Mouse (Mus musculus) MEL (cell line): ENCODE data around the gene Olfr541. TPM values are rescaled to one million over a fixed set of nuclear protein-coding genes. Genes with fewer than 3 reads are reported as not detected.

Experiments
- DNase-seq: peaks from one replicate; pipeline ENCODE4 v3.0.0; 2011; ENCODE audit warnings: low read depth, low spot score
- H3K27ac ChIP-seq: 2 replicates; pipeline ENCODE4 v1.5.1; 2012; ENCODE audit warnings: low read depth, mild to moderate bottlenecking, control low read depth, low read length, moderate library complexity; ENCODE audit not compliant: control insufficient read depth
- H3K27me3 ChIP-seq, 2 experiments: fragments of 150-350 bp in 1 of 2; sonication (generic) in 1 of 2; 2 replicates each; pipeline ENCODE4 v1.6.1; 2012; ENCODE audit warnings: low read length in 2 of 2, mild to moderate bottlenecking in 2 of 2, improper control_type of control experiment in 1 of 2, moderate library complexity in 1 of 2; ENCODE audit not compliant: insufficient read depth in 2 of 2, control insufficient read depth in 1 of 2
- H3K36me3 ChIP-seq, 2 experiments: 2 replicates each; pipeline ENCODE4 v1.6.1; 2012 to 2014; ENCODE audit warnings: low read length in 2 of 2, improper control_type of control experiment in 1 of 2, inconsistent platforms in 1 of 2, mild to moderate bottlenecking in 1 of 2; ENCODE audit not compliant: insufficient read depth in 2 of 2, control insufficient read depth in 1 of 2
- H3K4me1 ChIP-seq, 2 experiments: fragments of 150-350 bp in 1 of 2; sonication (generic) in 1 of 2; 2 replicates each; pipeline ENCODE4 v1.6.1; 2012; ENCODE audit warnings: low read length in 2 of 2, improper control_type of control experiment in 1 of 2, mild to moderate bottlenecking in 1 of 2; ENCODE audit not compliant: insufficient read depth in 2 of 2, control insufficient read depth in 1 of 2
- H3K4me3 ChIP-seq, 2 experiments: fragments of 150-350 bp in 1 of 2; sonication (generic) in 1 of 2; 2 replicates each; pipeline ENCODE4 v1.5.1; 2012; ENCODE audit warnings: low read depth in 2 of 2, low read length in 2 of 2, mild to moderate bottlenecking in 2 of 2, moderate library complexity in 2 of 2, control low read depth in 1 of 2, improper control_type of control experiment in 1 of 2; ENCODE audit not compliant: control insufficient read depth in 1 of 2, insufficient read depth in 1 of 2
- H3K79me2 ChIP-seq: 2 replicates; pipeline ENCODE4 v1.6.1; 2012; ENCODE audit warnings: mild to moderate bottlenecking, low read length, moderate library complexity; ENCODE audit not compliant: control insufficient read depth, poor library complexity, insufficient read depth
- H3K9ac ChIP-seq: 2 replicates; pipeline ENCODE4 v1.6.1; 2012; ENCODE audit warnings: low read depth, mild to moderate bottlenecking, control low read depth, low read length, moderate library complexity; ENCODE audit not compliant: control insufficient read depth, poor library complexity, severe bottlenecking
- H3K9me3 ChIP-seq: fragments of 150-350 bp; sonication (generic); replicated peaks from 2 replicates; pipeline ENCODE4 v1.6.1; 2012; ENCODE audit warnings: mild to moderate bottlenecking, low read length, improper control_type of control experiment, moderate library complexity; ENCODE audit not compliant: insufficient read depth
- CHD1 ChIP-seq: IDR thresholded peaks from 2 replicates; pipeline ENCODE4 v1.6.1; 2012; ENCODE audit warnings: low read depth, mild to moderate bottlenecking, inconsistent platforms, low read length, improper control_type of control experiment
- CHD2 ChIP-seq: IDR thresholded peaks from 2 replicates; pipeline ENCODE4 v1.6.1; 2011; ENCODE audit warnings: low read length, improper control_type of control experiment
- CTCF ChIP-seq, 3 experiments: IDR thresholded peaks in 2 of 3; conservative IDR thresholded peaks in 1 of 3; 2 replicates each; pipeline ENCODE4 v1.5.1; 2011 to 2012; ENCODE audit warnings: low read length in 3 of 3, low read depth in 2 of 3, mild to moderate bottlenecking in 2 of 3, improper control_type of control experiment in 1 of 3, inconsistent platforms in 1 of 3, mixed read lengths in 1 of 3, moderate library complexity in 1 of 3; ENCODE audit not compliant: control insufficient read depth in 1 of 3, insufficient read depth in 1 of 3, poor library complexity in 1 of 3, severe bottlenecking in 1 of 3
- ETS1 ChIP-seq: IDR thresholded peaks from 2 replicates; pipeline ENCODE4 v1.6.1; 2012; ENCODE audit warnings: low read depth, mild to moderate bottlenecking, inconsistent platforms, low read length, improper control_type of control experiment, moderate library complexity
- HCFC1 ChIP-seq: IDR thresholded peaks from 2 replicates; pipeline ENCODE4 v1.6.1; 2012; ENCODE audit warnings: low read depth, mild to moderate bottlenecking, inconsistent platforms, low read length, improper control_type of control experiment, moderate library complexity
- JUND ChIP-seq: IDR thresholded peaks from 2 replicates; pipeline ENCODE4 v1.6.1; 2011; ENCODE audit warnings: low read depth, mild to moderate bottlenecking, improper control_type of control experiment, low read length
- KAT2A ChIP-seq: conservative IDR thresholded peaks from 2 replicates; pipeline ENCODE4 v1.6.1; 2012; ENCODE audit warnings: low read depth, low read length, improper control_type of control experiment, inconsistent platforms
- MAX ChIP-seq: IDR thresholded peaks from 2 replicates; pipeline ENCODE4 v1.6.1; 2011; ENCODE audit warnings: low read length, improper control_type of control experiment
- MAZ ChIP-seq: IDR thresholded peaks from 2 replicates; pipeline ENCODE4 v1.6.1; 2012; ENCODE audit warnings: low read depth, mild to moderate bottlenecking, inconsistent platforms, low read length, improper control_type of control experiment
- MEF2A ChIP-seq: IDR thresholded peaks from 2 replicates; pipeline ENCODE4 v1.6.1; 2014; ENCODE audit warnings: low read depth, mild to moderate bottlenecking, inconsistent platforms, low read length, improper control_type of control experiment; ENCODE audit not compliant: poor library complexity, insufficient replicate concordance, severe bottlenecking; ENCODE audit errors: extremely low read depth
- NELFE ChIP-seq: IDR thresholded peaks from 2 replicates; pipeline ENCODE4 v1.6.1; 2011; ENCODE audit warnings: low read depth, low read length, improper control_type of control experiment
- POLR2AphosphoS5 ChIP-seq: IDR thresholded peaks from 2 replicates; pipeline ENCODE4 v1.6.1; 2012; ENCODE audit warnings: low read depth, borderline replicate concordance, mild to moderate bottlenecking, inconsistent platforms, low read length, moderate library complexity, mixed read lengths
- RAD21 ChIP-seq: IDR thresholded peaks from 2 replicates; pipeline ENCODE4 v1.6.1; 2011; ENCODE audit warnings: mild to moderate bottlenecking, low read depth, low read length, improper control_type of control experiment
- RCOR1 ChIP-seq: IDR thresholded peaks from 2 replicates; pipeline ENCODE4 v1.6.1; 2012; ENCODE audit warnings: low read depth, mild to moderate bottlenecking, inconsistent platforms, low read length, improper control_type of control experiment
- SIN3A ChIP-seq: IDR thresholded peaks from 2 replicates; pipeline ENCODE4 v1.6.1; 2012; ENCODE audit warnings: low read length, improper control_type of control experiment, inconsistent platforms
- TAL1 ChIP-seq: IDR thresholded peaks from 2 replicates; pipeline ENCODE4 v1.6.1; 2012; ENCODE audit warnings: mild to moderate bottlenecking, inconsistent platforms, low read length, moderate library complexity, mixed read lengths
- TBP ChIP-seq: IDR thresholded peaks from 2 replicates; pipeline ENCODE4 v1.8.0; 2011; ENCODE audit warnings: low read depth, low read length, improper control_type of control experiment
- UBTF ChIP-seq: IDR thresholded peaks from 2 replicates; pipeline ENCODE4 v1.6.1; 2012; ENCODE audit warnings: low read depth, mild to moderate bottlenecking, inconsistent platforms, low read length, improper control_type of control experiment, moderate library complexity, borderline replicate concordance; ENCODE audit not compliant: insufficient read depth
- USF1 ChIP-seq: IDR thresholded peaks from 2 replicates; pipeline ENCODE4 v1.6.1; 2014; ENCODE audit warnings: low read depth, mild to moderate bottlenecking, inconsistent platforms, low read length, improper control_type of control experiment, moderate library complexity
- USF2 ChIP-seq, 2 experiments: IDR thresholded peaks; 2 replicates each; pipeline ENCODE4 v1.6.1; 2011 to 2012; ENCODE audit warnings: improper control_type of control experiment in 2 of 2, low read length in 2 of 2, borderline replicate concordance in 1 of 2, inconsistent platforms in 1 of 2, low read depth in 1 of 2, mild to moderate bottlenecking in 1 of 2; ENCODE audit not compliant: insufficient read depth in 1 of 2
- ZC3H11A ChIP-seq: IDR thresholded peaks from 2 replicates; pipeline ENCODE4 v1.6.1; 2012; ENCODE audit warnings: low read depth, mild to moderate bottlenecking, inconsistent platforms, low read length, improper control_type of control experiment
- ZKSCAN1 ChIP-seq: IDR thresholded peaks from 2 replicates; pipeline ENCODE4 v1.6.1; 2012; ENCODE audit warnings: low read depth, mild to moderate bottlenecking, inconsistent platforms, low read length, improper control_type of control experiment, moderate library complexity
- ZMIZ1 ChIP-seq: IDR thresholded peaks from 2 replicates; pipeline ENCODE4 v1.6.1; 2012; ENCODE audit warnings: low read depth, mild to moderate bottlenecking, inconsistent platforms, low read length, improper control_type of control experiment, moderate library complexity
- polyA plus RNA-seq, 2 experiments: library from polyadenylated mRNA; stranded (reverse) in 1 of 2; unstranded in 1 of 2; fragments of >175 nt in 1 of 2; fragments of >200 nt in 1 of 2; gene quantifications; 2 replicates each; pipeline versions ENCODE4 v1.2.1 to v1.2.4; 2012; ENCODE audit warnings: low replicate concordance in 2 of 2, low read depth in 1 of 2; ENCODE audit not compliant: insufficient read length in 2 of 2, insufficient read depth in 1 of 2, missing spikeins in 1 of 2
- total RNA-seq: library from RNA; depleted of rRNA; stranded (reverse); fragments of 300-350 nt; gene quantifications from 2 replicates; pipeline ENCODE4 v1.2.3, GENCODE M21; 2012

The Olfr541 gene
- total and polyA plus RNA-seq, 3 experiments = not detected

- no peaks in the 10 kb centered on the region for H3K79me2 ChIP-seq
- H3K27me3 ChIP-seq = no peaks in the 10 kb centered on the region
- TF ChIP-seq ETS1 (no peak), CTCF (IDR thresholded peaks at IDR 0.05 in 2 of 3, conservative IDR thresholded peaks at IDR 0.05 in 1 of 3; ENCODE audit: control insufficient read depth in 1 of 3, insufficient read depth in 1 of 3, low read depth in 2 of 3, low read length in 3 of 3, poor library complexity in 1 of 3, severe bottlenecking in 1 of 3) (no peak), POLR2AphosphoS5 (no peak), USF2 (IDR thresholded peaks at IDR 0.05; ENCODE audit: borderline replicate concordance in 1 of 2, insufficient read depth in 1 of 2, low read depth in 1 of 2, low read length in 2 of 2) (no peak), SIN3A (no peak), KAT2A (no peak), MAZ (no peak), ZC3H11A (no peak), ZMIZ1 (no peak), NELFE (no peak), TAL1 (no peak), MAX (no peak), CHD1 (no peak), JUND (no peak), CHD2 (no peak), RCOR1 (no peak), UBTF (no peak), TBP (no peak), USF1 (no peak), MEF2A (no peak)
- no peaks in the 10 kb centered on the region for H3K9me3 ChIP-seq
- no peaks in the 10 kb centered on the region for H3K36me3 ChIP-seq
- H3K4me3 ChIP-seq = no peak overlapping the region
- no peaks in the 10 kb centered on the region for H3K4me1 ChIP-seq
- no peak overlapping the region for H3K9ac ChIP-seq
- H3K27ac ChIP-seq = no peak overlapping the region
- no peak for DNase-seq
These were observed 28.5 kb downstream of the Olfr541 start for GRCm38 (mm10) chr7:140725558-140725957.

GRCm38 (mm10) chr7:140733162-140733561, 36.1 kb downstream of the Olfr541 start:
- Histone ChIP-seq H3K9ac (no peak overlapping the region), H3K79me2 (no peaks in the 10 kb centered on the region), H3K4me1 (no peaks in the 10 kb centered on the region), H3K9me3 (no peaks in the 10 kb centered on the region), H3K27ac (no peak overlapping the region)
- no peak for DNase-seq
- TF ChIP-seq JUND = no peak
- TF ChIP-seq ZKSCAN1 = no peak
- no peak for TF ChIP-seq TAL1
- TF ChIP-seq RAD21 = no peak
- no peak for TF ChIP-seq HCFC1
- TF ChIP-seq, all 39 proteins: peak for 0
- Histone ChIP-seq H3K27me3 (no peaks in the 10 kb centered on the region), H3K4me3 (no peak overlapping the region), H3K36me3 (no peaks in the 10 kb centered on the region)
